Mouse (Mus musculus) regulatory T cell (primary cell): ENCODE measurements around the gene Ubiad1.

ENCODE experiments used
- in situ Hi-C: fragments of 300-600 bp; cut with MboI, MseI; formaldehyde crosslinking; loops from one replicate; pipeline ENCODE4 v1.15.1; 2025; ENCODE audit warnings: high pct_unique_total_duplicates

Ubiad1 gene

GRCm38 (mm10) chr4:148405255-148405788 is 39.2 kb downstream of the Ubiad1 start:
- in situ Hi-C loops: no loop called here

- in situ Hi-C loops: loop anchor here (5.0 kb wide), 1 partner anchor 292 kb away; no protein-coding TSS in a partner anchor
Observed at GRCm38 (mm10) chr4:148404748-148405147, 39.8 kb downstream of the Ubiad1 start.

GRCm38 (mm10) chr4:148403402-148403801 is 41.2 kb downstream of the Ubiad1 start:
- in situ Hi-C loops: loop anchor here (5.0 kb wide), 1 partner anchor 291 kb away; no protein-coding TSS in a partner anchor

GRCm38 (mm10) chr4:148399437-148400094 is 45.0 kb downstream of the Ubiad1 start:
- in situ Hi-C loops: loop anchor here (5.0 kb wide), 1 partner anchor 287 kb away; no protein-coding TSS in a partner anchor

GRCm38 (mm10) chr4:148397531-148398287 is 46.9 kb downstream of the Ubiad1 start:
- in situ Hi-C loops: no loop called here

- in situ Hi-C loops: no loop called here
Observed at GRCm38 (mm10) chr4:148397113-148397512, 47.5 kb downstream of the Ubiad1 start.

GRCm38 (mm10) chr4:148395875-148396274 is 48.7 kb downstream of the Ubiad1 start:
- in situ Hi-C loops: no loop called here

- in situ Hi-C loops: no loop called here
Observed at GRCm38 (mm10) chr4:148395198-148395597, 49.4 kb downstream of the Ubiad1 start.

GRCm38 (mm10) chr4:148391714-148392310 is 52.8 kb downstream of the Ubiad1 start:
- in situ Hi-C loops: no loop called here

- in situ Hi-C loops: no loop called here
Observed at GRCm38 (mm10) chr4:148389635-148390034, 54.9 kb downstream of the Ubiad1 start.

GRCm38 (mm10) chr4:148389047-148389446 is 55.5 kb downstream of the Ubiad1 start:
- in situ Hi-C loops: no loop called here

- in situ Hi-C loops: no loop called here
Observed at GRCm38 (mm10) chr4:148385269-148385668, 59.3 kb downstream of the Ubiad1 start.
